Mouse (Mus musculus): ENCODE data around the gene St8sia6.
A peak's percentile ranks its signal among the peaks of the same experiment; 100 is the strongest.
"Not testable (repeated sequence)": the region's sequence is repeated elsewhere in the genome, so short reads cannot be mapped to it uniquely, and the experiment has no call there.

The St8sia6 gene

DNA sequence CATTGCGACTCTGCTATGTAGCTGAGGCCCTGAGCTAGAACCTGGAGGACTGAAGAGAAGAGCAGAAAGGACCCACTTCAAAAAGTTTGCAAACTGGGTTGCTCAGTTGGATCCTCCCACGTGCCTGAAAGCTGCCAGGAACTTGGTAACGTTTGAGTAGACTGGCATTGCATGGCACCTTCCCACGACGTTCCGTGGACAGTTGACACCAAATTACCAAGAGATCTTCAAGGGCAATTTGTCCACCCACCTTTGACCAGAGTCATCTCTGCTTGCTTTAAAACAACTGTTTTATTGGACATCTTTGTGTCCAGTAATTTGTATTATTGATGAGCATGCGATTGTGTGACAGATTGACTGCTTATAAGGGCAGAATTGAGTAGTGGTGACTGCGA, at the start of gene St8sia6:
St8sia6 (minus strand) TSS at position 96 of the 395 bp plus-strand sequence.
- no peak for DNase-seq (ENCODE audit: low spot score in 2 of 2)

DNA sequence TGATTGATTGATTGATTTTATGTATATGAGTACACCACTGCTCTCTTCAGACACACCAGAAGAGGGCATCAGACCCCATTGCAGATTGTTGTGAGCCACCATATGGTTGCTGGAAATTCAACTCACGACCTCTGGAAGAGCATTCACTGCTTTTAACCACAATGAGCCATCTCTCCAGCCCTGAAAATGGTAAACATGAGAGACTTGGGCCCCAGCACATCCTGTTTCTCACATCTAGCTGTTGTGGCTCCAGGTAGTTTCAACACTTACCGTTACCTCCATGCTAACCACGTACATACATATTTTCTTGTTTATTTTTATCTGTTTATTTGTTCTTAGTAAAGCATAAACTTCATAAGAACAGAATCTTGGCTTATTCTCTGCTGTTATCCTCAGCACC, 42.4 kb upstream of the St8sia6 start:
- DNase-seq (ENCODE audit: low spot score in 2 of 2): no peak

GRCm38 (mm10) chr2:13834989-13835388, 41.1 kb upstream of the St8sia6 start:
- DNase-seq (ENCODE audit: low spot score in 2 of 2): no peak

GRCm38 (mm10) chr2:13816645-13817044, 22.8 kb upstream of the St8sia6 start:
- no peak for DNase-seq (ENCODE audit: low spot score in 2 of 2)

DNA sequence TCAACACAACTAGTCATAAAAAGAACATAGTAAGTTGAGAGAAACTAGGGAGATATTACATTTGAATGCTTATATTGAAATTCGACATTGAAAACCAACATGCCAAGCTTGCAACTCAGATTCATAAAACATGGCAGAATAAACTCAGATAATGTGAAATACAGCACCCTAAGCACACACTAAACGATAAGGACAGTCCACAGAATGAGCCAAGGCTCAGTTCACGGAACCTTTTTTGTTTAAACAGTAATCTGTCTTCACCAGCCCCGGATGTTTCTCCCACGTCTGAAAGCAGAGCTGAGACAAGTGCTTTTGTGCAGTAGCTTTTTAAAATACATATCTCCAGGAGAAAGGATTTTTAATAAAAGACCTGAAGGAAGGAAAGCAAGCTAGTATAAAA, 14.7 kb upstream of the St8sia6 start:
- no peak for DNase-seq (ENCODE audit: low spot score in 2 of 2)

DNA sequence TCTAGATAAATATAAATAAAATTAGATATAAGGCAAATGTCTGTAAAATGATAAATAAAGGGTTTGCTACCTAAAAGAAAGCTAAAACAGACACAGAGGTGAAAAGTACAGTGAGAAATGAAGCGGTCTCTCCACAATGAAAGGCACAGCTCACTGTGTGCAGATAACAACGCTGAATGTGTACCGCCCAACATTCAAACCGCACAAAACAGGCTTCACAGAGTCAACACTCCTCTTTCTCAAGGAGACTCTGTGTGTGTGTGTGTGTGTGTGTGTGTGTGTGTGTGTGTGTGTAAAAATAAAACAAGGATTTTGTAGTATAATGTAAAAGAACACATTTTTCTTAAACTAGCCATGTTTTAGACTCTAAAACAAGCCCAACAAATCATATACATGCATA, 14.1 kb upstream of the St8sia6 start:
- DNase-seq (ENCODE audit: low spot score in 2 of 2): no peak

DNA sequence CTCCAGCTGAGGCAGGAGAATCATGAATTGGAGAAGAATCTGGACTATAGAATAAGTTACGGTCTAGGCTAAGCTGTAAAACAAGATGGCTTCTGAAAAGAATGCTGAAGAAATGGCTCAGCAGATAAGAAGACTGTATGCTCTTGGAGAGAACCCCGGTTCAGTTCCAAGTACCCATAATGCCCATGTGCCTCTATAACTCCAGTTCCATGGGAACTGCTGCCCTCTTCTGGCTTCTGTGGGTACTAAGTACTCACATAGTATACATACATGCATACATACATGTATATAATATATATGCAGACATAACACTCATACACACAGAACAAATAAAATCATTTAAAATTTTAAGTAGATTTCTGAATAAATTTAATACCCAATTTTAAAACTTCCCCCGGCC, 12.3 kb upstream of the St8sia6 start:
- no peak for DNase-seq (ENCODE audit: low spot score in 2 of 2)

DNA sequence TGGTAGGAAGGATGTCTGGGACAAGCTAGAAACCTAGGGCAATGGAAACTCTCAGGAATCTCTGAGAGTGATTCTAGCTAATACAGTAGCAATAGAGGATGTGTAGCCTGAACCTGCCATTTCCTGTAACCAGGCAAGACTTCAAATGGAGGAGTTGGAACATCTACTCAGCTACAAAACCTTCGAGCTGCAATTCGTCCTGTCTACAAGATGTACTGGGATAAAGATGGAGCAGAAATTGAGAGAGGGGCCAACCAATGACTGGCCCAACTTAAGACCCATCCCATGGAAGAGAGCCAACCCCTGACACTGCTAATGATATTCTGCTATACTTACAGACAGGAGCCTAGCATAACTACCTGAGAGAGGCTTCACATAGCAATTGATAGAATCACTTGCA, 6.8 kb upstream of the St8sia6 start:
- no peak for DNase-seq (ENCODE audit: low spot score in 2 of 2)

GRCm38 (mm10) chr2:13794446-13794845, 582 bp upstream of the St8sia6 start:
- no peak for DNase-seq (ENCODE audit: low spot score in 2 of 2)

DNA sequence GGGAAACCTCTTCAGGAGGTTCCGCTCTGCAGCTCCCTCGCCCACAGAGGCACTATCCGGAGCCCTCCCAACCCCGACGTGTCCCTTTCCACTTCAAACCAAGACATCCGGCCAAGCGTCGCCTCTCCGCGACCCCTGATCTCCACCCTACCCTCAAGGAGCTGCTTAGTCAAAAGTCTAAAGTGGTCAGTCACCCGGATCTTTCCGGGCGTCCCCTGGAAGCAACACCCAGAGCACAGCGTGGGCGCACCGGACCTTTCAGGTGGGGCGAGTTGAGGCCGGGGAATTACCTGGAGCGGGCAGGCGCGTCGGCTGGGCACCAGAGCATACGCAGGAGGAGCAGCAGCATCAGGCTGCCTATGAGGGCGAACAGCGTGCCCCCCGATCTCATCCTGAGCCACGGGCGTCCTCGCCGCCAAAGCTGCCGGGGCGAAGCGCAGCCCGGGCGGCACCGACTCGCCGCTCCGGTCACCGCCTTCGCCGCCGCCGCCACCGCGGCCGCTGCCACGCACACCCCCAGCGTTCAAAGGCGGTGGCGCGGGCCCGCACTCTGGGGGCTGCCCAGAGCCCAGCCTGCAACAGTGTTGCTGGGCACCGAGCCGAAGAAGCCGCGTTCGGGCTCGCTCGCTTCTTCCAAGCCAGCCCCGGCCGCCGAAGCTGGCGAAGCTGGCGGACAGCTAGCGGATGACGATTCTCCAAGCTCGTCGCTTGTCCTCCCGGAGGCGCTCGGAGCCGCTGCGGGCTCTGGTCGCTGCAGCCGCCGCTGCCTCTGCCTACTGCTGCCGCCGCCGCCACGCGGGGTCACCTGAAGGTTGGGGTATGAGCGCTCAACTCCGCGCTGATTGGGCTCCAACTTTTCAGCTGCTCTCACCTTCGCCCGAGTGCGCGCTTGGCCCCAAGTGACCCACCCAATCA, 553 bp downstream of the St8sia6 start:
- peak; percentile 15 to 64 for DNase-seq (ENCODE audit: low spot score in 2 of 2)

DNA sequence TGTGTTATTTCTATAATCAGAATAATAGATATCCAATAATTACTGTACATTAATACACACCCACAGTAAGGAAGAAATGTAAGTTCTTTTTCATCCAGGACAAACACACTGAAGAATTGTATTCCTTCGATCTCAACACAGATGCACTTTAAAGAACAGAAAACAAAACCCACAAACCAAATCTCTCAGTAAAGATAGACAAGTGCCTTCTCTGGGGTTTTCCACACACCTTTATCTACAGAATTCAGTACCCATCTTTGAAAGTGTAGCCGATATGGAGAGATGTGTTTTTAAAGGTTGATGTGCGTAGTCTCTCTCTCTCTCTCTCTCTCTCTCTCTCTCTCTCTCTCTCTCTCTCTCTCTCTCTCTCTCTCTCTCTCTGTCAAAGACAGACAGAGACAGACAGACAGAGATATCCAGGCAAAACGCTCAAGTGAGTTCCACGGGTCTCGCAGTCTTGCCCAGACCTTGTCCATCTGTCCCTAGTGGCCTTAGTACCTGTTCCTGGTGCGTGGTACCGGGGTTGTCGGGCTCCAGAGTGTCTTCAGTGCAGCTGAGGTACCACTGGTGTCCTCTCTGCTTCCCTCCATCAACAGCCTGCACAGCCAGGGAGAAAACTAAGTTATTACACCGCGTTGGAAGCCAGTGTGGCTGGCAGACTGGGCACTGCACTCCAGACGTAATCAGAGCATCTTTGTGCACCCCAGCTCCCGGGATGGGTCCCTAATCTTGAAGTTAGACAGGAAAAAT, 1.4 kb downstream of the St8sia6 start:
- no peak for DNase-seq (ENCODE audit: low spot score in 2 of 2)

DNA sequence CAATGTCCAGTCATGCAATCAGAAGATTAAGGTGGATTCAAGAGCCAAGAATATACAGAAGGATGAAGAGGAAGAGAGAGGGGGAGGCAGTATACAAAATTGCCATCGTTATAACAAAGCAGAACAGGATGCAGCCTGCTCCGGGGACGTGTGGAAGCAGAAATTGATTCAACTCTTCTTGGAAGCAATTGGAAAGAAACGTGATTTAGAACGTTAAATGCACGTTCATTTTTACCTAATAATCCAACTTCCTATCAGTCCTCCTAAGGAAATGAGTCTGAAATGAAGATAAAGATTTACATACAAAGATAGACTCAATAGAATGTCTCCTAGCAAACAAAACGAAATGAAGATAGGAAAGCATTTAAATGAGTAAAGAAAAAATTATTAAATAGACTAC, 2.3 kb downstream of the St8sia6 start:
- DNase-seq (ENCODE audit: low spot score in 2 of 2): no peak

DNA sequence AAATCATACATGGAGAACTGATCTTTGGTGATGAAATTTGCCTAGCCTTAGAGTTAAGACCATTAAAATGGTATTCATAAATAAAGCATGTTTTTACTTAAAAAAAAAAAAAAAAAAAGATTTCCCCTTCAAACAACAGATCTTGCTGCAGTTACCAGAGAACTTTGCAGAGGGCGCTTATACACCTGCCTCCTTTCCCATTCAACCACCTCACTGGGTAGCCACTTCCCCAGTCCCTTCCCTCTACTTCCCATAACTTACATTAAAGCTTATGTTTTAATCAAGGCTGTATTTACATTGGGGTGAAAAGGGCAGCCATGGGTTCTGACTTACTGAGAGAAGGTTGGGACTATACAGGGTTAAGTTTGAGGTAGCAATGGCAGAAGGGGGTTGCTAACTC, 4.5 kb downstream of the St8sia6 start:
- DNase-seq (ENCODE audit: low spot score in 2 of 2): no peak

DNA sequence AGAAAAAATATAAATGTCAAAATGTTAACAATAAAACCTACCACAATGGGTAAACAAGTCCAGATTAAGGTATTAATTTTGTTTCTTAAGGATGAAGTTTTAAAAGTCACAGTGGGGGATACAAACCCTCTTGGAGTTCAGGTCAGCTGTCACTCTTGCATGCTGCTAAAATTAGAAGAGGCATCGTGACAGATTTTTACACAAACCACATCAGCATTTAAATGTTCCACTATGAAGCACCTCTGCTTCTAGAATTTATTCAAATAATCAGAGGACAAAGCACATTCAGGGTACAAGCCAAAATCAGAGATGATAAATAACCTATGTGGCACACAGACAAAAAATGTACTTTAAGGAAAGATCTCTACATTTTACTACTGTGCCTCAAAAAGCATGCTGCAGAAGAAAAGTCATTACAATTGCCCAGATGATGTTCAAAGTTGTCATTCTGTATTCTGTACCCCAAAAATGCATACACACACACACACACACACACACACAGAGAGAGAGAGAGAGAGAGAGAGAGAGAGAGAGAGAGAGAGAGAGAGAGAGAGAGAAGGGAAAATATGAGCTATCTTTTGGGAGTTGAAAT, 7.2 kb downstream of the St8sia6 start:
- DNase-seq (ENCODE audit: low spot score in 2 of 2): no peak

- not testable (repeated sequence) for DNase-seq (ENCODE audit: low spot score in 2 of 2)
Measured at GRCm38 (mm10) chr2:13785992-13786391, 7.9 kb downstream of the St8sia6 start.

- DNase-seq (ENCODE audit: low spot score in 2 of 2): no peak
Measured at GRCm38 (mm10) chr2:13785247-13785646, 8.6 kb downstream of the St8sia6 start.

DNA sequence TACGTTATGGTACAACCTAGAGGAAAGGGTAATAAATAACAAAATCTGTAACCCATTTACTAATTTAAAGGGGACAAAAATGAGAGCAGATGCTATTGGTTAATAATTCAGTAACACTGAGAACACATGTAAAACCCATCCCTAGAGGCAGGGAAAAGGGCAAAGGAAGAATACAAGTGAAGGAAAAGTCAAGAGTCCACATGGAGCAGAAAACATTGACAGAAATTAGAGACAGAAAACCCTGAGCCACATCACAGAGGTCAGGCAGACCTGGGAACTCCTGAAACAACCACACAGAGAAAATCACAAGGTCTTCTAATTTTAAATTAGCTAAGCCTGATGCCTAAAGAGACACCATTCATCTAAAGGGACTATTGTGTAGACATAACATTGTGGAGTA, 9.4 kb downstream of the St8sia6 start:
- DNase-seq (ENCODE audit: low spot score in 2 of 2): no peak

DNA sequence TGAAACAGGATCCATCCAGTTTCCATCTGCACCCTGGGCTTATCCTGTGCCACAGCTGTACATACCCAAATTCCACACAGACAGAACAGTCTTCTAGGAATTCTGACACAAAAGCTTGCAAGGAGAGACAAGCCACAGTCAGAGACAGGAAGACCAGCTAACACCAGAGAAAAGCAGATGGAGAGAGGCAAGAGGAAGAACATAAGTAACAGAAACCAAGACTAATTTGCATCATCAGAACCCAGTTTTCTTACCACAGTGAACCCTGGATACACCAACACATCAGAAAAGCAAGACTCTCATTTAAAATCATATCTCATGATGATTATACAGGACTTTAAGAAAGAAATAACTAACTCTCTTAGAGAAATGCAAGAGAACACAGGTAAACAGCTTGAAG, 16.8 kb downstream of the St8sia6 start:
- no peak for DNase-seq (ENCODE audit: low spot score in 2 of 2)

GRCm38 (mm10) chr2:13776453-13776852, 17.4 kb downstream of the St8sia6 start:
- DNase-seq (ENCODE audit: low spot score in 2 of 2): no peak

- DNase-seq (ENCODE audit: low spot score in 2 of 2): no peak
Measured at GRCm38 (mm10) chr2:13775056-13775455, 18.8 kb downstream of the St8sia6 start.

- no peak for DNase-seq (ENCODE audit: low spot score in 2 of 2)
Measured at GRCm38 (mm10) chr2:13768524-13768923, 25.3 kb downstream of the St8sia6 start.

DNA sequence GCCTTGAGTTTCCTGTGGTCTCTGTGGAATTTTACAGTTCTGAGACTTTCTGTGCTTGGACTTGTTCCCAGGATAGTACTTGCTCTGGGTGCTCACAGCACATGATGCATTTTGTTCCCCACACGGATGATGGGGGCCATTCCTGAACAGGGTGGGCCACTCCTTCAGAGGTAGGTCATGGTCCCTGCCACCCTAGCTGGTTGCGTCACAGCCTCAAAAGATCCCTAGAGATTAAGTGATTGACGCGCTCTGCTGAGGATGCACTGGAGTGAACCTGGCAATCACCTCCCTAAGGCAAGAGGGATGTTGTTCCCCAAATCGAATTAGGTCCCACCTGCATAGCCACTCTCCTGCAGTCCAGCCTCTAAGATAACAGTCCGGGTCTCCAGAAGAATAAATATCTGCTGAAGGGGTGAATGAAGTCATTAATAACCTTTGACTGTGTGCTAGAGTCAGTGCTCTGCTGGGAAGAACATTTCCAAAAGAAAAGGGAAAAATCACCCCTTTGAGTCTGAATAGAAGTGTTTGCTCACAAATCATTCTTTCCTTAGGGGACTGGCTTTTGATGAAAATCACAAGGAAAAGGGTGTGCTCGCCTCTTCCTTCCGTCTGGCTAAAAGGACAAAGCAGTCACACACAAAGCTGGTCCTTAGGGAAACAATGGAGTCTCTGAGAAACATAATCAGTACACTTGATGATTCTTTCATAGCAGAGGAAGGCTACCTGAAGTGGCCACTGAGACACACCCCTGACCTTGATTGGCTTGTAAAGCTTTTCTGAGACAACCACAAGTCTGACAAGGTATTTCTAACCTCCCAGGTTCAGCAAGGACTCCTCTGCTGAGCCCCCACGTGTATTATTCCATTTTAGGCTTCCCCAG, 26.1 kb downstream of the St8sia6 start:
- DNase-seq (ENCODE audit: low spot score in 2 of 2): no peak

Measured in spleen, postnatal 4 days (tissue).